Mouse (Mus musculus) activated CD4-positive, CD25-positive, alpha-beta regulatory T cell, adult 4 months (primary cell): ENCODE data around the gene Fam50a. TPM values are rescaled to one million over a fixed set of nuclear protein-coding genes. Genes with fewer than 3 reads are reported as not detected.

Experiments used
- ATAC-seq: one replicate; pipeline ENCODE4 v1.8.0; 2017
- polyA plus RNA-seq, 2 experiments: library from polyadenylated mRNA; unstranded; fragments of 100-300 nt; shearing (Covaris generic); gene quantifications; one replicate each; pipeline ENCODE4 v1.2.1; 2017

Gene Fam50a
- 10 to 100 TPM; 63.2 to 71.0 TPM for polyA plus RNA-seq

DNA sequence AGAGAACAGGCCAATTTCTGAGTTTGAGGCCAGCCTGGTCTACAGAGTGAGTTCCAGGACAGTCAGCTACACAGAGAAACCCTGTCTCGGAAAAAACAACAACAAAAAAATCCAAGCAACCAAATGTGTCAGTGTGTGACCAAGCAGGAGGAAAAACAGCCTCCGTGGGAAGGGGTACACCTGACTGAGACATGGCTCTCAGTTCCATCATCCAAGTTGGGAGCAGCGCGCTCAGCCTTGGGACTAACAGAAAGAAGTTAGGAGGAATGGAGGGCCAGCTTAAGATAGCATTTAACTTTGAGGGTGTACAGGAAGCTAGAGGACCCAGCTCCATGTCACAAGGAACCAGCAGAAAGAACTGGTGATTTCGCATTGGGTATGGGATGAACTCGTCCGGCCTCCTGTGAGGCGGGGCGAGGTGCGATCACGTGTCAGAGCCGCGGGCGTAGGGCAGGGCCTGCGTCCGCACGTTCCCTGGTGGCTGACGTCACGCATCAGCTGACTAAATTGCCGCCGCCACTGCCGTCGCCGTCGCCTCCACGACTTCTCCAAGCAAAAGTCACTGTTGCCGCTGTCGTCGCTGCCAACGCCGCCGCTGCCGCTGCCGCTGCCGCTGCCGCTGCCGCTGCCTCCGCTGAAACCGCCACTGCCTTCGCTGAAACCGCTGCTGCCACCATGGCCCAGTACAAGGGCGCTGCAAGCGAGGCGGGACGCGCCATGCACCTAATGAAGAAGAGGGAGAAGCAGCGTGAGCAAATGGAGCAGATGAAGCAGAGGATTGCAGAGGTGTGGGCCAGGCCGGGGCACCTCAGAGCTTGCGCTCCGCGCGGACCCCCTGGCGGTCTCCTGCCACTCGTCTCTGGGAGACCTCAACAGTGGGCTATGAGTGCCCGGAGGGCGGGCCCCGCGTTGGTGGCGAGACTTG is at the start of gene Fam50a:
TSS of gene Fam50a (plus strand) at position 494 of the 925 bp plus-strand sequence.
- peak; percentile 96 for ATAC-seq

DNA sequence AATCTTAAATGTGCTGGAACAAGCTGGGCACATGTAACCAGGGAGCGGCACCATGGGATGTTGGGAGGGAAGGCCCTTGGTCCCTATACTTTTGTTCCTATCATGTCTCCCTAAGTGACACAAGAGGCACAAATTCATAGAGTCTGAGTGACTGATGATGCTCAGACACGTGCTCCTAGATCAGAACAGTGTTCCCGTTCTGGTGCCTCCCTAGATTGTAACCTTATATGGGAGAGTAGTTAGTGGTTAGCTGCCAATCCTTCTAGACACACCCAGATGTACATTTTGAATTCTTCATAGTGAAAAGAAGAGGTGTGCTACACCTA is 43.1 kb upstream of the Fam50a start:
- no peak for ATAC-seq

DNA sequence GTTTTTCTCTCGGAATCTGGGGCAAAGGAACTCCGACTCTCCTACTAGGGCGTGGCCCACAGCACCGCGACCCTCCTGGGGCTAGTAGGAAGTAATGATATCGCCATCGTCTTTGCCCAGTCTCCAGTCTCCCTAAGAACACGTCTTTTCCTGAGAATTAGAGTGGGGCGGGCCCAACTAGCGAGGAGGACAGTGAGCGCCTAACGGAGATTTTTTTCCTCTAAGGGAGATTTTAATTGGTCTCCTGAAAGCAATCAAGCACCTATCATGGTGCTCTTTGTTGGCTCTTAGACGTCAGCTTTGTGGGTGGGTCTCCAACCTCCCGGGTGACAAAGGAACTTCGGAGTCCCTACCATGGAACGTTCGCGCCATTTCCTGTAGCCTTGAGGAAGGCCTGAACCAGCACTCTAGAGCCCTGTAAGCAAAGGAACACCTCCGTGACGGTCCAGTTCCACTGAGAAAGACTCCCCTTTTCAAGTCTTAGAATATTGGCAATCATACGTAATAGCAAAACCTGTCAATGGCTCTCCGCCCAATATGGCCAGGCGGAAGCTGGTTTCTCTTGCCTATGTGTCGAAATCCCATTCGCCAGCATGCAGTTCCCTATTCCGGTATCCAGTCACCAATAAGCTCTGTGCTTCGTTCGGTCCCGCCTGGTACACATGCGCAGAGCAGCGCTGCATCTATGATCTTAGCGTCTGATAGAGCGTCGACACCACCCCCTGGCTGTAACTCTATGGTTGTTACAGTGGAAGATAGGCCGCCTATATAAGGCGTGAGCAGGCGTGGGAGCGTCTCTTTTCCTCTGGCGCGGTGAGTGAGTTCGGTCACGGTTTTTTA is 42.6 kb upstream of the Fam50a start, which contains the start of gene Rpl10:
TSS of gene Rpl10 (plus strand) at position 751 of the 840 bp plus-strand sequence.
- peak; percentile 81 for ATAC-seq

DNA sequence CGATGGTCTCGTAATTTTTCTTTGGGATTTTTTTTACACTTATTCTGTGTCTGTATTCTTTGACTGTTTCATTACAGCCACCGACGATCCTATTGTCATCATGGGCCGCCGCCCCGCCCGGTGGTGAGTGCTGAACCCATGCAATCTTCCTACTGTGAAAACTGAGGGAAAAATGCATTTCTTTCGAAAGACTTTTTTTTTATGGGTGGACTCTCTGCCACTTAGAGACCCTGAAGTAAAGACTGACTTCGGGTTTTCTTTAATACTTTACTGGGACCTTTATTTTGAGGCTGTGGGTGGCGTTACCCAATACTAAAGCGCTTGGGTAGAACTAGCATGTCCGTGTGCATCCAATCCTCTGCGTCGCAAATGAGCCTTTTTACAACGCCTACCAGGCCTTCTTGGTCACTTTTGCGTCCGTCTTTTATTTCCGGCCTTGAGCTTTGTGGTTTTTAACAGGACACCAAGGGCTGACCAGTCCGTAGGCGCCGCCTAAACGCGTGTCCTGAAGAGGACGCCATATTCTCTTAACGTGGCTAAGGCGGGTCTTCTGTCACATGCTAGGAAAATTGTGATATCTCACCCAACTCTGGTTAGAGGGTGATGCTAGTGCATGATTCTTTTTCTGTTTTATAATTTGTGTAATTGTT is 41.8 kb upstream of the Fam50a start:
- ATAC-seq: no peak

DNA sequence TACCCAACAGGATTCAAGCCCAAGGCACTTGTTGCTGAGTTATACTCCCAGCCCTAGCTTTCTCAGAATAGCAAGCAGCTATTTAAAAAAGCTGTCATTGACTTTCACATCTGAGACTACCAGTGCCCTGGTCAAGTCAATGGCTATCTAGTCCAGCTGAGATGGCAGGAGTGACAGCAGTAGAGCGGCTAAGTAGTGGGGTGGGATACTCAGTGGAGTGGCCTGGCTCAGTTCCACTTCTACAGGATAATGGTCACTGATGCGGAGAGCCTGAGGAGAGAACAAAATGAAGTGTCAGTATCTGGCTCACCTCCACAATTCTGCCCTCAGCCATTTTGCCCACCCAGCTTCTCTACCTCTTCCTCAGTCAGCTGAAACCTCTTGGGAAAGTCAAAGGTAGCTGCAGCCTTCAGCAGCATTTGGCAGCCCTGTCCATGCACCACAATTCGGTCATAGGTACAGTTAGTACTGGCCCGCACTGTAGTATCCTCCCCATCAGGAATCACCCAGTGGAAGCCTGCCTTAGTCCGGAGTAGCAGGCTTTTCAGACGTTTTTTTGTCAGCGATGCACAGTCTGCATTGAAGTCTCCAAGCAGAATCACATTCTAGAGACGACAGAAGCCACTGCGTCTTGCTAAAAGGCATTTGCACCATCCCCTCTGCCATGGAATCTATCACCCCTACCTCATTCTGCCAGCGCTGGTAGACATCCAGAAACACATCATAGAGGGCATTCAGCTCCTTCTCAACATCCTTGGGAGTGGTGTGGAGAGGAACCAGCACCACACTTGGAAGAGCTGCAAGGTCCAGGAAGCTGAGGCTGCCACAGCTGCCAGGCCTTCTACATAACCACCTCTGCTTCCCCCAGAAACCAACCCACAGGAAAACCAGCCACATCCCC is 39.2 kb upstream of the Fam50a start:
- ATAC-seq: no peak

DNA sequence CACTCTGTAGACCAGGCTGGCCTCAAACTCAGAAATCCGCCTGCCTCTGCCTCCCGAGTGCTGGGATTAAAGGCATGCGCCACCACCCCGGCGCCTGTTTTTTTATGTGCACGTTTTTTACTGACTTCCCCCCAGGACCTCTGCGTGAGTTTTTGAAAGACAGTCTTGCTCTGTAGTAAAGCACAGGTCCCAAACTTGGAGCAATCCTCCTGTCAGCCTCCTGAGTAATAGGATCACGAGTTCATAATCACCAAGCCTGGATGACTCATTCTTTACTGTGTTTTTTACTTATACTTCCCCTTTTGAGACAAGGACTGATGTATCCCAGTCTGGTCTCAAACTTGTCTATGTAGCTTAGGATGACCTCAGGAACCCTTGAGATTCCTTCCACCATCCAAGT is 34.9 kb upstream of the Fam50a start:
- no peak for ATAC-seq

DNA sequence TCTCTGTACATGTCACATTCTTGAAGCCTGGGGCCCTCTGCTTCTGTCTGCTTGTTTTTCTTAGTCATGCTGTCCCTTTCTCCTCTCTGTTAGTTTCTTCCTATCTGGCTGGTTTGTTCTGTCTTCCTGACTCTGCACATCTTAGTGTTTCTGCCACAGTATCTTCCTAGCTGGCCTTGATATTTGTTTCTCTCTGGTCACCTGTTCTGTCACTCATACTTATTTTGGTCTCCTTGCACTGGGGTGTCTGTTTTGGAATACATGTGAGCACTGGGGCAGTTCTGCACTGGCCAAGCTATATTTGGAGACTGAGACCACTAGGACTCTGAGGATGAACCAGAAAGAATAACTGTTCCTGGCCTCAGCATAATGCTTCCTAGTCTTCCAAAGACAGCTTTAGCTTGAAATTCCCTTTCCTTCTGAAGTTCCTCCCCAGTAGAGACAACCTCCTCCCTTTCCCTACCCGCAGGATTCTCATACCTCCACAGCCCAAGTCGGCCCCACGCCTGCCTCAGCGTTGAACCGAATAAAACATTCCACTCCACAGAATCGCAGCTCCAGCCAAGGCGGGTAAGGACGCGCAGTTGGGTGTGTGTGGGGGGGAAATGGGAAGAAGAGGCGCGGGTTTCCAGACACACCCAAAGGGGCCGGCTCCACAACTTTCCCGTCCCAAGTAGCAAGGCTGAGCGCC is 31.6 kb upstream of the Fam50a start:
- no peak for ATAC-seq

DNA sequence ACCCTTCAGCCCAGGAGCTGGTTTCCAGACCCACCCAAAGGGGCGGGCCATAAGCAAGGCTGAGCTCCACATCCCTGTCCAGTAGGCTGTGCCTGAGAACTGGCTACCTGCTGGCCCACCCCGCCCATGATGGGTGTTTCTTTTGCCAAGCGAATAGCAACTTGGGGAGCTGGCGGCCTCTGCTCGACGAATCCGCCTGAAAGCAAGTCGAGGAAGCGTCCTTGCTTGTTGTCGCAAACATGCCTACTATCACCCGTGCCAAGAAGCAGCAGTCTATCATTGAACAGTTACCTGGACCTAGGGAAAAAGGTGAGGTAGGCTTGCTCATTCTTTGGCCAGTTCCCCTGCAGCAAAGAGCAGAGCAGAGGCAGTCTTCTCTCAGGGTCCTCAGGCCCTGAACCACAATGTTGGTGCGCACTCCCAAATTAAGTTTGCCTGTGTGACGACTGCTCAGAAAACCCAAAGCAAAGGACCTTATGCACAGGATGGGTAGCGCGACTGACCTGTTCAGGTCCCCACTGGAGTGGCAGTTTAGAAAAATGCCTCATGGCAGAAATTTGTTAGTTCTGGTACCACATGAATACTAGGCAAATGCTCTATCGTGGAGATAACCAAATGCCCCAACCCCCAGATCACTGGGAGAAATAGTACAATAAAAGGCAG is 31.0 kb upstream of the Fam50a start, which contains the start of the genes Taz and Dnase1l1:
TSS of gene Taz (plus strand) at position 181 of the 663 bp plus-strand sequence.
TSS of gene Dnase1l1 (minus strand) at position 606 of the 663 bp plus-strand sequence.
- ATAC-seq: peak; percentile 54

DNA sequence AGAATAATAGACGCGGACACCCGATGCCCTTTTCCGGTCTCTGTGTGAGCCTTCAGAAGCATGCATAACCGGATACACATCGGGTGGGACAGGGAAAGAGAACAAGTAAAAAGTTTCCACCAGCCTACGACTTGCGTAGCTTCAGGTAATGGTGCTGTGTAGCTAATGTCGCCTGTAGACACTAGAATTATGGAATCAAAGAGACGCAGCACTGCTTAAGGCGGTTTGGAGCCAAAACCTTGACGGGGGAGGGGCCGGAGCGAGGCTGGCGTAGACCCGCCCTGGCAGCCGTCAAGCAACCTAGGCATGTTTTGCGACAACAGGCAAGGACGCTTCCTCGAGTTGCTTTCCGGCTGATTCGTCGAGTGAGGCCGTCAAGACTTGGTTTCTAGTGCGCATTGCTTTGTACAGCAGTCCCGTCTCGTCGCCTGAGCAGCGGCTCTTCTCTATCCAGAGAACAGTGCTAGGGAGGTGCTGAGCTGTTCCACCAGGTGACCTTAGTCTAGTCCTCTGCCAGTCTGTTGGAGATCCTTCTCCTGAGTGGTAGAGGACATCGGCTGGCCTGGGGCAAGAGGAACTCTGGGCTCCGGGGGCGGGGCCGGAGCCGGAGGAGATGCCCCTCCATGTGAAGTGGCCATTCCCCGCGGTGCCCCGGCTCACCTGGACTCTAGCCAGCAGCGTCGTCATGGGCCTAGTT is 30.3 kb upstream of the Fam50a start:
- peak; percentile 74 for ATAC-seq

DNA sequence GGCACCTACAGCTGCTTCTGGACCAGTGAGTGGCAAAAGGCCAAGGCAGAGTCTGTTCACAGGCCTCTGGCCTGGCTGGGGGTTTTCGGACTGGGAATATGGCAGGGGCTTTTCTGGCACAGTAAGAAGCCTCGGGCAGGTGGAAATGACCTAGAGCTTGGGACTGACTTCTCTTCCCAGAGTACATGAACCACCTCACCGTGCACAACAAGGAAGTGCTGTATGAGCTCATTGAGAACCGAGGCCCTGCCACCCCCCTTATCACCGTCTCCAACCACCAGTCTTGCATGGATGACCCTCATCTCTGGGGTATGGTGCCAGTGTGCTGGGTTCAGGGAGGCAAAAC is 29.8 kb upstream of the Fam50a start:
- no peak for ATAC-seq

DNA sequence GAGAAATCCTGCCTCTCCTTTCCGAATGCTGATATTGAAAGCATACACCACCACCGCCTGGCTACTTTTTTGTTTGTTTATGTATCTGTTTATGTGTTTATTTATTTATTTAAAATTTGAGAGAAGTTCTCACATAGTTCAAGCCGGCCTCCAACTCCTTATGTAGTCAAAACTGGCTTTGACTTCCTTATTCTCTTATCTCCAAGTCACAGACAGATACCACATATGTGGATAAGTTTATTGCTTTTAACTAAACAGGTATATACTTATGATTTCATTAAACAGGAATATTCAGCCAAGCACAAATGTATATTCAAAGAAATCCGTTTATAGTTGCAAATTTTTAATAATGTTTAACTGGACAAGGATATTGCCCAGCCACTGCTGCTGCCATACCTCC is 19.4 kb upstream of the Fam50a start:
- ATAC-seq: no peak

DNA sequence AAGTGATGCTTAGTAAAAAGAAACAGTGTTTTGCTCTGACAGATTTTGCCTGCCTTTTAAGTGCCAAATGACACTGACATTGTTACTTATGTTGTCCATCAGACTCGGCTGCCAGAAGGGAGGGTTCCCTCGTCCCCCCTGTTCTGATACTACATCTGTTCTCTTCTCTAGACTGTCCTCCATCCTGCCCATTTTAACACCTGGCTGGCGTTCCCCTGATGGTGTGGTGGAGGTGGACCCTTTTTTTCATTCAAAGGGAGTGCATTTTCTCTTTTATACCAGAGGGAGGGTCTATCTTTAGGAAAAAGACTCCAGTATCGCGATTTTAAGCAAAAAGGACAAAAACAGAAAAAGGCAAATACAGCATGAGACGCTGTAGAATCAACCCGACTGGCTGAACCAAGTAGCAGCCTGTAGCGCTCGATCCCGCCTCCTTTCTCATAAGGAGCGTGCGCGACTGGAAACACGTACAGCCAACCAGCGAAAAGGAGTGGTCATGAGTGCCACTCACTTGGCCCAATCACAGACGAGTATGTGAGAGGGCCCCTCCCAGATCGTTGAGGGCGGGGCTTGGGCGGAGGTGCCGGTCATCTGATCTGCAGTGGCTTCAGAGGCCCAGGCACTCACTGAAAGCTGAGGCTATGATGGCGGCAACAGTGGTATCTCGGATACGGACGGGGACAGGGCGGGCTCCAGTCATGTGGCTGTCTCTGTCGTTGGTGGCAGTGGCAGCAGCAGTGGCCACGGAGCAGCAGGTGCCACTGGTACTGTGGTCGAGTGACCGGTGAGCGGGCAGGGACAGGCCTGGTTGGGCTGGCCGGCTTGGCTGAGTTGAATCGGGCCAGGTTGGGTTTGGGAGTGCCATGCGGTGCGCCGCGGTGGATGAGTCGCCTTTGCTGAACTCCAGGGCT is 16.0 kb upstream of the Fam50a start, which contains the start of gene Atp6ap1:
TSS of gene Atp6ap1 (plus strand) at position 560 of the 911 bp plus-strand sequence.
- peak; percentile 99 for ATAC-seq

DNA sequence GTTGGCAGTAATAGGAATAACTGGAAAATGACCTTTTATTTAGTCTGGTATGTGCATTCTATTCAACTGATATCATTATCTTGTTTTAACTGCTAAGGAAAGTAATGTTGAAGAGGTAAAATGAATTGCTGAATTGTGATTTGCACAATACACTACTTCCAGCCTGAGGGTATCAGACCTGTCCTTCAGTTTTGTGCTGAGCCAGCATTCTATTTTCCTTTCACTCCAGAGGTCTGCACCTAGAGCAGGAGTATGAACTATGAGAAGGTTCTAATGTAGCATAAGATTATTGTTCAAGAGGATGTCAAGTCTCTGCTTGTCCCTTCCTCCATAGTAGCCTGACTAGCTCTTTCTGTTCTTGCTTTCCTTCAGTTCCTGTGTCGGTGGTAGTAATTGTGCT is 14.5 kb upstream of the Fam50a start:
- ATAC-seq: no peak

DNA sequence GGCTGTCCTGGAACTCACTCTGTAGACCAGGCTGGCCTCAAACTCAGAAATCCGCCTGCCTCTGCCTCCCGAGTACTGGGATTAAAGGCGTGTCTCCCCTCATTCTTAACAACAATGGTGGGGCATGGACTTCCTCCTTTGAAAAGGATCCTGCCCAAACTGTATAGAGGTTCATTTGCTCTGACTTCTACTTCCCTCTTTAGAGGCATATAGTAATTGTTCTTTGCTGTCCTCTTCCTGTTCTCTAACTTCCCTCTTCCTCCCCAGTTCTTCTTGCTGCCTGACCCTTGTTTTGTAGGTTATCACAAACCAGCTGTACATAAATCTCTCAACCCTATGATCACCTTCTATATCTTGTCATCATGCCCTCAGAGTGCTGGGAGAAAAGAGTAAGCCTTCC is 13.1 kb upstream of the Fam50a start:
- no peak for ATAC-seq

DNA sequence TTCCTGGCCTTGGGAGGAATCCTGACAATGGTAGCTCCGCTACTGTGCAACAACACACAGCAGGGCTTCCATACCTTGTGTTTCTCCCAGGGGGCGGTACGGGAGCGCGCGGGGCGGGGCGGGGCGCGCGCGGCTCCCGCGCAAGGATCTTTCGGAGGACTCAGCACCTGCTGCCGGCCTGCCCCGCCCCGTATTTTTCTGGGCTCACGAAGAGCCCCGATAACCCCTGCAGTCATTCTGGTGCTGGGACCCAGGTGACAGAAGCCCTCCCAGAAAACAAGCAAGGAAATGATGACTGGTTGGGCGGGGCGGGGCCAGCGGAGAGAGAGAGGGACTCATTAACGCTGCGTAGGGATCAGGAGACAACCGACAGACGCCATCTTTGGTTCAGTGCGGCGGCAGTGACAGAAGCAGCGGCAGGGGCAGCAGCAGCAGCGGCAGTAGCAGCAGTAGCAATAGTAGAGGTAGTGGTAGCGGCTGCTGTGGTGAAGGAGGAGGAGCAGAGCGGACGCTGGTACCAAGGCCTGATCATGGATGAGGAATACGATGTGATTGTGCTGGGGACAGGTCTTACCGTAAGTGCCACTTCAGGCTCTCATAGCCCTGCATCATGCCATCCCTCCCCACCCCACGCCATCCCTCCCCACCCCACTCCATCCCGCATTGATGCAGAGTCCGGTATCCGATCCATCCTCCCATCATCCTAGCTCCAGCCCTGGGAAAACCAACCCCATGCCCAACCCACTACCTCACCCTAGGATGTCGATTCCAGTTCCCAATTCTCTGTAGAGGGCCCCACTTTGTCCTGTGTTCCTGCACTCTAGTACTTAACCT is 7.7 kb upstream of the Fam50a start, which contains the start of gene Gdi1:
TSS of gene Gdi1 (plus strand) at position 132 of the 834 bp plus-strand sequence.
- peak; percentile 77 for ATAC-seq

DNA sequence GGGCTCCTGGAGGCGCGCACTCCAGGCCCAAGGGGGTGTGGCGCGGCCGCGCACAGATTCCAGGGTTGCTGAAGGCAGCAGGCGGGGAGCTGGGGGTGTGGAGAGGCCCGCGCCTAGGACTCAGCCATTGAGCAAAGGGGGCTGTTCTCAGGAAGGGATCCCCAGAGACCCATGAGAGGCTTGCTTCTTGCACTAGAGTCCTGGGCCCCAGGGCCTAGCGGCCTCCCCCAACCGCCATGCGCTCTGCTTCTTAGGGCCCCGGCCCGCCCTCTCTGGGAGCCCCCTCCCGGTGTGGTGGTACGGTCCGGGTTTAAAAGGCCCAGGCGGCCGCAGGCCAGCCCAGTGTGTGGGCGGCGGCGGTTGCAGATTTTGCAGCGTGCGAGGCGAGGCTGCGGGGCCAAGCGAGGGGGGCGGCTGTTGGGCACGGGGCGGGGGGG is 15.9 kb downstream of the Fam50a start, which contains the start of gene Plxna3:
TSS of gene Plxna3 (plus strand) at position 342 of the 437 bp plus-strand sequence.
- peak; percentile 75 for ATAC-seq

DNA sequence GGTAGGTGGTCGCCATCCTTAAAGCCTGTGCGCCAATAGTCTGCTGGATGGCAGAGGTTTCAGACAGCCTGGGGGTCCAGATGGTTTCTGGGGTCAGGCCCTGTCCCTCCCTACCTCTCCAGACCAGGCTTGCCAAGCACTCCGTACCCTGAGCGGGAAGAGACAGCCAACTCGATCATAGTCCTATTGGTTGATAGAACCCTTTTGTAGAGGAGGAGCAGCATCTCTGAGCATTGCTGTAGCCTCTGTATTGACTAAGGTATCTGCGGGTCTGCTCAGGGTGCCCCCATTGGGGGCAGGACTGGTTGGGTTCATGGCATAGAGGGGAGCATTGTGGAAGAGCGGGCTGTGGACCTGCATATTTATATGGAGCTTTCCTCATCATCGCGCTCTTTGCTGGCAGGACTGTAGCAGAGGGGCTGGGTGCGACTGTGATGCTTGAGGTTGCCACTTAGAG is 16.4 kb downstream of the Fam50a start:
- ATAC-seq: no peak
